Mouse (Mus musculus): Measurements from ENCODE around the gene Zfp60.
A peak's percentile ranks its signal among the peaks of the same experiment; 100 is the strongest.

Gene Zfp60

DNA sequence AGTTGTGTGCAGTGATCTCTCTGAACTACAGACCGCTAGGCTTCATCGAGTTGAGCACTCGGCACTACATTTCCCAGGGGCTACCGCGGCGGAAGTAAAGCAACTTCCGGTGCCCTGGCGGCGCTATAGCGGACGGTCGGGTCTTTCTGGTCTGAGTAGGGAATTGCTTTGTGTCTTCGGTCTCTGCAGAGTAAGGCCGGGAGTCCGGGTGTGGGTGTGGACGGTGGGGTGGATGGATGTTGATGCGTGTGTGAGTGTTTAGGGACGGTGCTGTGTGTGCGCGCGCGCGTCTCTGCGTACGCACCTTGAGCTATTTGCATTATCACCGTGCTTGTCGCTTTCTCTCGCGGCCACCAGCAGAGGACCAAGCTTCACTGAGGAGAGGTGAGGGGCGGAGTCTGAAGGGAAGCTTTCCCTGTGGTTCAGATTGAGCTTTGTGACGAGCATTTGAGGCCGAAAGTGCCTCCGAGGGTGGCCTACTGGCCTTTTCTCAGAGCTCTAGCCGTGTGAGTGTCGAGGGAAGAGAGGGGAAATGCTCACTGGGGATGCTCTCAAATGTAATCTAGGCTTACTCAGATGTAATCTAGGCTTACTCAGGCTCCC is at the start of gene Zfp60:
Zfp60 (plus strand) TSS at position 109 of the 603 bp plus-strand sequence.
- DNase-seq (ENCODE audit: low read depth, low spot score) = peak; percentile 82

DNA sequence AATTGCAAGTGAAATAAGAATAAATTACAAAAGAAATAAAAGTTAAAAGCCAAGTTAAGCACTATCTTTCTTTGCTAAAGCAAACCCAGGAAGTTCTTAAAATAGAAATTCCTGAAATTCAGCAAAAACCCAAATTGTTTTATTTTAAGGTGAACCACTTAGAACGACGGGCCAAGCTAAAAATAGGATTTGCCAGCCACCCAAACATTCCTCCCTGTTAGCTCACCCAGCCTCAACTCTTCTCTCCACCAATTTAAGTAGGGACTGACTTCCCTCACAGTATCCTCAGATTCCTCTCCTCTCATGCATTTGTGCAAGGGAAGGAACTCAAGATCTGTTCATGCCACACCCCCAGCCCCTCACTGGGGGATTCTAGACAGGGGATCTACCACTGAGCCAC is 48.0 kb upstream of the Zfp60 start:
- DNase-seq (ENCODE audit: low read depth, low spot score) = no peak

DNA sequence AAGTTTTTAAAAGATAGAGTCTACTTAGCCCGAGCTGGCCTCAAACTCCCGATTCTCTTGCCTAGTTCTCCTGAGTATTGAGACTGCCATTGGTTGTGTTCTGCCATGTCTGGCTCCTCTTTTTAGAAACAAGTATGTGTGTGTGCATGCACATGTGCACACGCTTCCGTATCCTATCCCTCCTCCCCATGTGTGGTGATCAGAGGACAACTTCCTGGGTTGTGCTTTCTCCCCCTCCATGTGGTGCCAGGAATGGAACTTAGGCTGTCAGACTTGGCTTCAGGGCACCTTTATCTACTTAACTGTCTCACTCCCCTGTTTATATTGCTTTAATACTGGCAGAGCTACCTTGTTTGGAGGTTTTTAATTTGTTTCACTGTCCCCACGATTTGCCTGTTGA is 46.0 kb upstream of the Zfp60 start:
- DNase-seq (ENCODE audit: low read depth, low spot score) = no peak

DNA sequence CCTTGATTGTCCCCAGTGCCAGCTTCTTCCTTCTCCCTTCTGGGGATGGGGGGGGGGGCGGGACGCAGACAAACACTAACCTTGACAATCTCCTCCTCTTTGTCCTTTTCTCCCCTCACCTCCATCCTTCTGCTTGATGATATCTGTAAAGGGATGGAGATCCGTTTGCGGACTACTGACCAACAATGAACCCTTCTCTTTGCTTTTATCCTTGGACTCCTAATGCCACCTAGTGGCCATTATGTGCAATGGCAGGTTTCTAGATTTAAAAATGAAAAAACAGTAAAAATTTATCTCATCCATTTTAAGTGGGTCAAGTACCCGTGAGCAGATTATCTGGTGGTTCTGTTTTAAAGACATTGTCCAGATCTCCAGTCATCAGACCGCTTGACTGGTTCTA is 45.5 kb upstream of the Zfp60 start:
- DNase-seq (ENCODE audit: low read depth, low spot score) = no peak

DNA sequence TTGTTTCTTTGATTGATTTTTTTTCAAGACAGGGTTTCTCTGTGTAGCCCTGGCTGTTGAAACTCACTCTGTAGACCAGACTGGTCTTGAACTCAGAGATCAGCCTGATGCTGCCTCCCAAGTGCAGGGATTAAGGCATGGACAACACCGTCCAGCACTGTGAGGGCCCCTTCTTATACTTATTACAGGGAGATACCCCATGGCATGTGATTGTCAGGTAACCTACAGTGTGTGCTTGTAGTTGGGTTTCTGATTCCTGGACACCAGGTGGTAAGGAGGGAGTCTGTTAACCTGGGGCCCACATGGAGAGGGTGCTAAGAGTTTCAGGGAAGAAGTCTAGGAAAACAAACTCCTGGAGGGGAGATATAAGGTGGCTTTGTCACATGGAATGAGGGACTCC is 44.1 kb upstream of the Zfp60 start:
- no peak for DNase-seq (ENCODE audit: low read depth, low spot score)

DNA sequence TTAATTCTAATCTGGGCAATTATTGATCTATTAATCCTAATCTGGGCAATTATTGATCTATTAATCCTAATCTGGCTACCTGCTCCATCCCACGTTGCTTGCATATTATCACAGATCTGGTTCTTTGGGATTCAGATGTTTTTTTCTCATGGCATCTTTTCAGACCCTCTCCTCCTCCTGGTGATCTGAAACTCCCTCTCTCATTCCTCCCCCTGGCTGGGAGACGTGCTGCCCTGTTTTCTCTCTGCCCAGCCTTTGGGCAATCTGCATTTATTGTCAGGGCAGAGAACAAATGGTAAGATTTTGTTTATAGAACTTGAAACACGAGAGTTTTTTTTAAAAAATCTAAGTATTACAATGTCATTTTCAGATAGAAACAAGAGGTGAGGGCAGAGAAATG is 43.4 kb upstream of the Zfp60 start:
- DNase-seq (ENCODE audit: low read depth, low spot score) = no peak

DNA sequence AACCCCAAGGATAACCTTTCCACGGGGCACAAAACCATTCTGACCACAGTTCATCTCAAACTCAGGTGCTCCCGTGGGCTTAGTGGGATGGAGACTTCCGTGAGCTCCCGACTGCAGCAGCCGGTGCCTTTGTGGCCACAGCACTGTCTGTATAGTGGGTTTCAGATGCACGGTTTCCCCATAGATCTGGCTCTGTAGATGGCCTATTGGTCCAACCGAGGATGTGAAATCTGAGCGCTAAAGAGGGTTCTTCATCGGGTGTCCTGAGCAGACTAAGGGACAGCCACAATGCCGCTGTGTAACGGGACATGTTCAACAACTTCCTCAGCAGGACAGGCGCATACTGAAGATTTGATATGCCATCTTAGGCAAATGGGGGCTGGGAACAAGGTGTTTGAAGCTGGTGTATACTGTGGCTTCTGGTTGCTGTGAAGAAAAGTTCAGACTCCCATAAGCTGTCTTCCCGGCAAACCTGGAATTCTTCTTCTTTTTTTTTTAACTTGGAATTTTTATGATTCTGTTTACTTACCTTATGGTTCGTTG is 42.9 kb upstream of the Zfp60 start:
- no peak for DNase-seq (ENCODE audit: low read depth, low spot score)

DNA sequence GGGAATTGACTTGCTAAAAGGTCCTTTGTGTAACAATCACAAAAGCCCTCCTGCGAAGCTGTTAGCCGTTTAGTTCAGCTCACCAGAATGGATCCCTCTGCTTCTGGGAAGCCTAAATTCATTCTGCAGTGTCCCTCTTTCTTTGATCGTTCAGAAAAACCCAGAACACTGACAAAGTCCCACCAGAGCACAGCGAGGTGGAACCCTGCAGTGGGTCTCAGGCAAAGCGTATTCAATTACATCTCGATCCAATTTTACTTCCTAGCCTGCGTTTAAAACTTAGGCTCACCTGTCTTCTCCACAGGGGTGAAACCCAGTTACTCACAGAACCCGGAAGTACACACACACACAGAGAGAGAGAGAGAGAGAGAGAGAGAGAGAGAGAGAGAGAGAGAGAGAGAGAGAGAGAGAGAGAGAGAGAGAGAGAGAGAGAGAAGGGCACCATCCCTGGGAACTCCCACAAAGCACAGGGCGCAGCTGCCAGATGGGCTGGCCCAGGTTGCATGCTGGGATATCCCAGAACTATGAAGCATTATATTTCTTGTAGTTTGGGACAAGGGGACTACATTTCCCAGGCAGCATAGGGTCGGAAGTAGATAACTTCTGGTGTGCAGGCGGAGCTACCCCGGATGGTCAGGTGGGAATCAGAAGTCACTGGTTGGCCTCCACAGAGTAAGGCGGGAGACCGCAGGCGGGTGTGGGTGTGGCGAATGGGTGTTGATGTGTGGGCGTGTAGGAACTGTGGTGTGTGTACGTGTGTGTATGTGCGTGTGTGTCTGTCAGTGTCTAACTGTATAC is 42.2 kb upstream of the Zfp60 start, which contains the start of gene Zfp607b:
Zfp607b (plus strand) TSS at position 526 of the 798 bp plus-strand sequence.
- peak; percentile 95 for DNase-seq (ENCODE audit: low read depth, low spot score)

DNA sequence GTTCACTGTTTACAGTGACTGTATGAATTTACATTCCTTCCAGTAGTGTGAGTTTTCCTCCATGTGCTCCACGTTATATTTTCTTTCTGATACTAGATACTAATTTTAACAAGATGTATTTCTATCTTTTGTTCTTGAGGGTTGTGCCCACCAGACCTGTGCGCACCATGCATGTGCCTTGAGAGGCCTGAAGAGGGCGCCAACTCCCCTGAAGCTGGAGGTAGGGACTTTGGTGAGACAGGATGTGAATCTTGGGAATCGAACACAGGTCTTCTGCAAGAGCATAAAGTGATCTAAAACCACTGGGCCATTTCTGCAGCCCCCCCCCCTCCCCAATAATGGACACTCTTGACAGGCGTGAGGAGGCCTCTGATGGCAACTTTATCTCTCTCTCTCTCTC is 40.1 kb upstream of the Zfp60 start:
- DNase-seq (ENCODE audit: low read depth, low spot score) = no peak

DNA sequence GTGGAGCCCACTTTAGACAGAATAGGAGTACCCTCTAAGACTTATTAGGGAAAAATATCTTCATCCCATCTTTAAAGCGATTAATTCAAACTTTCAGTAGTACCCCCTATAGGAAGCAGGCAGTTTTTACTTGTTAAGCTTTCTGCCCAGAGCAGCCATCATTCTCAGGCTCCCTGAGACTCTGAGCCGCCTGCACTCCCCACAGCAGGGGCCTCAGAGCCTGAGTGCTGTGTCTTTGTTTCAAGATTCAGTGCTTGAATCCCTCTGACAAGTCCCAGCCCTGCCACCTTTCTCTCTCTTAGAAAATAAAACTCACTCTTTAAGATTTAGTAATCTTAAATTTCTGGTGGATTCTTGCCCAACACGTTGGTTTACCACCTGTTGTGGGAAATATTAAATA is 34.5 kb upstream of the Zfp60 start:
- no peak for DNase-seq (ENCODE audit: low read depth, low spot score)

DNA sequence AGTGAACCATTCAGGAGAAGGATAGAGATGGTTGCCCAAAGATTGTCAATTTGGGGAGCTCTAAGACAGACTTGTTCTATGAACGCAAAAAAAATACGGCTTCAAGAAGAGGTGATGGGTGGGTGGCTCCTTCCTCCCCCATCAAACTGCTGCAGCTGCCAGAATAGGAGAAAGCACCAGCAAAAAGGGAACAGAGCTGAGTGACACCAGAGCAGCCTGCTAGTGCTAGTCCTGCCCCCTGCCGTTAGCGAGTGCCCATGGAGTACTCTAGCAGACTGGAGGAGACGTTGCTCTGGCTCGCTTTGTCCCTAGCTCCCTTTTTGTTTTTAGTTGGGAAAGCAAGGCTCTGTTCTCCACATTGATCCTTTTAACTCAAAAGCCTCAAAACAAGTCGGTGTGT is 20.8 kb upstream of the Zfp60 start:
- no peak for DNase-seq (ENCODE audit: low read depth, low spot score)

DNA sequence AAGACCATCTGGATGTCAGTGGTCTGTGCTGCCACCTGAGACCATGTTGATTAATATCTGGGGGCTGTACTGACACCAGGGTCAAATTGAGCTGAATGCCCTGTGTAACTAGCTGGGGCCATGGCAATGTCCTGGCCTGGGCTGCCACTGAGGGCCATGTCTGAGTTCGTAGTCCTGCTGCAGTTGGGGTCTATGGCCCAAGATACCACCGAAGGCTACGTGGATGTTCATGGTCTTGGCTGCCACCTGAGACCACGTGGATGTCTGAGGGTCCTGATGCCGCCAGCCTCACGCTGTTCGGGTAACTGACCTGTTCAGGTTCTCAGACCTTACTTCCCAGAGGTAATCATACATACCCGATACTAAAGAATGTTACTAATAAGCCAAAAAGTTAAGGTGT is 9.2 kb upstream of the Zfp60 start:
- DNase-seq (ENCODE audit: low read depth, low spot score) = no peak

DNA sequence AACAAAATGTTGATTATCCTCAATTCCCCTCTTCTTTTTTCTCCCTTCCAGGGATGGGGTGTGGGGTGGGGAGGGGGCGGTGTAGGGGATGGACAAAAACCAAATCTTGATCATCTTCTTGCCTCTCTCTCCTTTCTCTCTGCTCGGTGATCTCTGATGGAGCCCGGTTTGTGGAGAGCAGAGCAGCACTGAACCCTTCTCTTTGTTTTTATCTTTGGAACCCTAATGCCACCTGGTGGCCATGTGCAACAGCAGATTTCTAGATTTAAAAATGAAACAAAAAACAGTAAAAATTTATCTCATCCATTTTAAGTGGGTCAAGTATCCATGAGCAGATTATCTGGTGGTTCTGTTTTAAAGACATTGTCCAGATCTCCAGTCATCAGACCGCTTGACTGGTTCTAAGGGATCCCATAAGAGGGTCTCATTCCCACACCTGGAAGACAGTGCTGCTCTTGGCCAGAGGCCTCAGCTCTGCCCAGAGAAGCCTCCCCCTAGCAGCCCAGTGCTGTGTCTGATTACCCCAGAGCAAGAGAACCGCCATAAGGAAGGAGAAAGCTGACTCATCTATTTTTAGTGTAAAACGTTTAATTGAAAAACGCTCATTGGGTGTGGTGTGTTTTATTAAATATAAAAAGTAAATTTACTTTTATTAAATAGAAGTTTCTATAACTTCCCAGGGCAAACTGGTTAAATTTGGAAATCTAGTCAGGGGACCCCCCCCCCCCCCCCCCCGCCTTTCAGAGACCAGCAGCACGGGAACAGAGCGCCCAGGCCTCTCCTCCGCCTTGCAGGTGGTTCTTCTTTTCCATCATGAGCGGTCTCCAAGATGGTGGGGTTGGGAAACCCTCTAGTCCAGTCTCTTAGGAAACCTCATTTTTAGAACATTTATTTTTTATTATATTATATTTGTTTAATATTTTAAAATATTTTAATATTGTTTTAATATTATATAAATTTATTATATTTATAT is 5.3 kb upstream of the Zfp60 start:
- DNase-seq (ENCODE audit: low read depth, low spot score) = peak; percentile 60

DNA sequence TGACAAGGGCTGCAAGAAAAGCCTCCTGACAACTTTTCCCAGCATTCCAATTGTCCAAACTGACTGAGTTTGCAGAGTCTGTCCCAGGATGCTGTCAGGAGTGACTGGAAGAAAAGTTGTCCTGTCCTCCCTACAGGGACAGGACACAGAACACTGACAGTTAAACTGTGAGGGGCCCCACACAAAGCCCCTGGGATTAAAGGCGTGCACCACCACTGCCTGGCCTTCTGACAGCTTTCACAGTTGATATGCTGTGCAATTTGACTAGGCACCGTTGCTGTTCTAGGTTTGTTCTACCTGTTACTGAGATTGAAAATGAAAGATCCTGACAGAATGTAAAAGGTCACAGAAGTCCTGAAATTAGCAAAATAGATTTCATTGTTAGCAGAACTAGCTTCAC is 3.7 kb upstream of the Zfp60 start:
- no peak for DNase-seq (ENCODE audit: low read depth, low spot score)

DNA sequence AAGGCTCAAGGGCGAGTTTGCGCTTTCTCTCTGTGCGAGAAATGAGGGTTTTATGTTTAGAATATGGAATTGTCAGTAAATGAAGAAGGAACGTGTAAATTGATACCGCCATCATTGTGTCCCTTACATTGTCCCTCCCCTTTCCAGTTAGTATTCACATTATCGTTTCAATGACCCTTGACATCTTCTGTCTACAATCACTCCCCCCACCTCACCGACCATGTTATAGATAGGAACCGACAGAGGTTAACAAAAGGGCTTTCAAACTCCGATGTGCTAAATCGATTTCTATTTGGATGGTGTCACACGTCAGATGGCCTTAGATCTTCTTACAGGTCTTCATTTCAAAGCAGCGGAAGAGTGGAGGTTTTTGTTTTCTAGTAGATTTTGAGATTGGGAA is 757 bp downstream of the Zfp60 start:
- no peak for DNase-seq (ENCODE audit: low read depth, low spot score)

DNA sequence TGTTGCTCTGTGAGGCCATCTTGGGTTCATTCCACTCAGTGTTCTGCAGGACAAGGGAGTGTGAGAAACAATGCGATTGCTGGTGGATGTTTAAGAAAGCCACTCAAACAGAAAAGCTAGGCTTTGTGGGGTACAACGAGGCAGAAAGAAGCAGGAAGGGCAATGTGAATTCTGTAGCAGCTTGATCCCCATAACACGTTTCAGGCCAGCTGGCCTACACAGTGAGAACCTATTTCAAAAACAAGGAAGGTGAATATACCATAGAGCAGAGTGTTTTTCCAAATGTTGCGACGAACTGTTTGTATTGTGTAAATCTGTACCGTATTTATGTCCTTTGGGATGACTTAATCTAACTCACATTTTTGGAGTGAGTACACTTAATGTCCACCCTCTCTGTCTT is 1.3 kb downstream of the Zfp60 start:
- DNase-seq (ENCODE audit: low read depth, low spot score) = no peak

DNA sequence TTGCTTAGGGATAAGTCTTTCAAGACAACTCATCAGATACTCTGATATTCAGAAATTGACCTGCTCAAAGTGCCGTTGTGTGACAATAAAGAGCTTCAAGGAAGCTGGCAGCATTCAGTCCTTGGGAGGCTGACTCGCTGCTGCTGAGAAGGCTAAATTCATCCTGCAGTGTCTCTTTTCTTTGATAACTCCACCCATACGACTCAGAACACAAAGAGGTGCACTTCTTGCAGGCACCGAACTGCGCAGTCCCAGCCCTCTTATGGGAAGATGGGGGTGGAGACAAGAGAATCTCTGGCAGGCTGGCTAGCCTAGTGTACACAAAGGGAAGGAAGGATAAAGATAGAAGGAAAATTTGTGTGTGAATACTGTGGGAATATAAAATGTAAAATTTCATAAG is 4.3 kb downstream of the Zfp60 start:
- DNase-seq (ENCODE audit: low read depth, low spot score) = no peak

DNA sequence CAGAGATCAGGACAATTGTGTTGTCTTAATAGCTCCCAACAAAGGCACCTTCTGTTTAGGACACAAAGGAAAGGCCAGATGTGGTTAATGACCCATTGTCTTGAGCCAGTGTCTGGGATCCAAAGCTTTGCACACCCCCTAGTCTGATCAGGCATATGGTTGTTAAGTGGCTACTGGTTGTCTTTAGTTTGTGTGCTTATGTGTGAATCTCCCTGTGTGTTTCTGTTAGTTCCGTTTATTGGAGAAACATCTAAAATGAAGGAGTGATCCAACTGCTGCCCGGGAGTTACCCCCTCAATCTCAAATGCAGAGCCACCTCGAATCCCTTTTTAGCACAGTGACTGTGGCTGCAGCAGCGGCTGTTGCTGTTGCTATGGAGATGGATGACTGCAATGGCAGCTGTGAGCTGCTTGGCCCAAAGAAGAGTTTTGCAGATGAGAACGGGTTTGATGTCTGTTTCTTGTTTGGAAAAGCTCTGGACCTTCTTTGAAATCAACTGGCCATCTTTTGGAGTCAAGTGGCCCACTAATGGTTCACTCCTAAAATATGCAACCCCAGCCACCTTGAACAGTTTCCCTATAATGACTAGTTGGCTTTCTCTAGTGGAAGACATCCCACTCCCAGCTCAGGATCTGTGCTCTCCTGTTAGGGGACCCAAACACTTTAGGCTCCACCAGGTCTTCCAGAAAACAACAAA is 25.3 kb downstream of the Zfp60 start:
- no peak for DNase-seq (ENCODE audit: low read depth, low spot score)

DNA sequence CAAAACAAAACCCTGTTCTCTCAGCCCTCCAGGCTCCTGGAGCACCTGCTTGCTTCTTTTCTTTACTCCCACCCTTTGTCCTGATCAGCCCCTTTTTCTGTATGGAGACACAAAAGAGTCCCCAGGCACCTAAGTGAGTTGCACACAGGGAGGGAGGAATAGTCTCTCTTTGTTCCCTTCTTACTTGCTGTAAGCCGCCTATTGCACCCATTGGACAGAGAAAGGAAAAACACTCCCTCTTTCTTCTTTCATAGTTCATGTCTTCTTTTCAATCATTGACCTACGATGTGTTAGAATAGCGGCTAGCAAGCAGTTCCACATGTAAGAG is 25.8 kb downstream of the Zfp60 start:
- DNase-seq (ENCODE audit: low read depth, low spot score) = no peak

DNA sequence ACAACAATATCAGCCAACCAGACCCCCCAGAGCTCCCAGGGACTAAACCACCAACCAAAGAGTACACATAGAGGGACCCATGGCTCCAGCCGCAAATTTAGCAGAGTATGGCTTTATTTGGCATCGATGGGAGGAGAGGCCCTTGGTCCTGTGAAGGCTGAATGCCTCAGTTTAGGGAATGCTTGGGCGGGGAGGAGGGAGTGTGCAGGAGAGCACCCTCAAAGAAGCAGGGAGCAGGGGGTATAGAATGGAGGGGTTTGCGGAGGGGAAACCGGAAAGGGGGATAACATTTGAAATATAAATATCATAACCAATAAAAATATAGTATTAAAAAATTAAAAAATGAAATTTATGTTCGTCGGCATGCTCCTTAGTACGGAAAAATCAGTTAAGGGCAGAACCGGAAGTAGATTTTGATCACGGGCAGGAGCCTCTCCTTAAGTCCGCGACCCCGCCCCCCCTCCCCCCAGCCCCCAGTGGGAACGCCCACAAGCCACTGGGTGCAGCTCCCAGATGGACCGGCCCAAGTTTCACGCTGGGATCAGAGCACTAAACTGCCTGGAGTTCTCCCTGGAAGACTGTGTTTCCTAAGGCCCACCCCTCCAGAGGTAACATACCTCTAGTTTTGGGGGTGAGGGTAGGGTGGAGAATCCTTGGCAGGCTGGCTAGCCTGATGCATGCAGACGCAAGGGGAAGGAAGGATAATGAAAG is 34.1 kb downstream of the Zfp60 start:
- no peak for DNase-seq (ENCODE audit: low read depth, low spot score)

DNA sequence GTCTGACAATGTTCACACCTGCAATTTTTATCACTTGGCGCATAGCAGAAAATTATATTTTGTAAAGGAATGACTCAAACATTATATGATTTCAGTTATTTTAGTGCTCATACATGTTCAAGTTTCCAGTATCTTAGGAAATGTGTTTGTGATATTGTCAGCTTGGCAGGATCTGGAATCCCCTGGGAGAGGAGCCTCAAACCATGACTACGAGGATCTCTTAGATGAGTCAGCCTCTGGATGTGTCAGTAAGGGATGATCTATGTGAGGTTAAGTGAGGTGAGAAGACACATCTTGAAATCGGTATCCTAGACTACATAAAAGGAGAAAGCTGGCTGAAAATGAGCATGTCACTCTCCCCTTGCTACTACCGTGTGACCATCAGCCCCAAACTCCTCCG is 58.1 kb downstream of the Zfp60 start:
- no peak for DNase-seq (ENCODE audit: low read depth, low spot score)

Data from brain, embryonic 18.5 days (tissue).